Mouse (Mus musculus) cerebellum, postnatal 4 days (tissue): Measurements from ENCODE around the gene Cdk7.

Source experiments
- DNase-seq, 2 experiments: peaks; one replicate each; pipeline ENCODE4 v3.0.0; 2022; ENCODE audit warnings: low spot score in 2 of 2, mixed read lengths in 1 of 2

Gene Cdk7

GRCm38 (mm10) chr13:100725194-100725593 is 5.5 kb downstream of the Cdk7 start:
- DNase-seq, result no peak

- DNase-seq, result peak in 1 of 2 experiments; percentile 20
Observed at GRCm38 (mm10) chr13:100724051-100724754, 6.5 kb downstream of the Cdk7 start.

- no peak for DNase-seq
Observed at GRCm38 (mm10) chr13:100721656-100722055, 9.1 kb downstream of the Cdk7 start.

- DNase-seq, result no peak
Observed at GRCm38 (mm10) chr13:100715467-100715866, 15.3 kb downstream of the Cdk7 start.

GRCm38 (mm10) chr13:100706206-100706605 is 24.5 kb downstream of the Cdk7 start:
- no peak for DNase-seq

- DNase-seq, result no peak
Observed at GRCm38 (mm10) chr13:100703468-100703867, 27.3 kb downstream of the Cdk7 start.

- DNase-seq, result no peak
Observed at GRCm38 (mm10) chr13:100698866-100699265, 31.9 kb downstream of the Cdk7 start.

GRCm38 (mm10) chr13:100697541-100697940 is 33.2 kb downstream of the Cdk7 start:
- DNase-seq, result no peak

GRCm38 (mm10) chr13:100687513-100687912 is 43.2 kb downstream of the Cdk7 start:
- DNase-seq, result no peak

- DNase-seq, result no peak
Observed at GRCm38 (mm10) chr13:100684355-100684754, 46.4 kb downstream of the Cdk7 start.

- DNase-seq, result no peak
Observed at GRCm38 (mm10) chr13:100682837-100683236, 47.9 kb downstream of the Cdk7 start.

GRCm38 (mm10) chr13:100681615-100682014 is 49.1 kb downstream of the Cdk7 start:
- no peak for DNase-seq

- DNase-seq, result no peak
Observed at GRCm38 (mm10) chr13:100675936-100676635, 54.7 kb downstream of the Cdk7 start.

- no peak for DNase-seq
Observed at GRCm38 (mm10) chr13:100670181-100670741, 60.5 kb downstream of the Cdk7 start.

GRCm38 (mm10) chr13:100669291-100670022 is 61.3 kb downstream of the Cdk7 start, which contains the start of gene Ccdc125:
Gene Ccdc125, plus strand, starts transcription at chr13:100669717.
- peak in 1 of 2 experiments; percentile 10 for DNase-seq

- peak in 1 of 2 experiments; percentile 54 for DNase-seq
Observed at GRCm38 (mm10) chr13:100659864-100660456, 70.8 kb downstream of the Cdk7 start.

GRCm38 (mm10) chr13:100658091-100658490 is 72.6 kb downstream of the Cdk7 start:
- no peak for DNase-seq
